Comparison of ENCODE assay signal across 15 mouse cellular contexts in the genomic region with DNA sequence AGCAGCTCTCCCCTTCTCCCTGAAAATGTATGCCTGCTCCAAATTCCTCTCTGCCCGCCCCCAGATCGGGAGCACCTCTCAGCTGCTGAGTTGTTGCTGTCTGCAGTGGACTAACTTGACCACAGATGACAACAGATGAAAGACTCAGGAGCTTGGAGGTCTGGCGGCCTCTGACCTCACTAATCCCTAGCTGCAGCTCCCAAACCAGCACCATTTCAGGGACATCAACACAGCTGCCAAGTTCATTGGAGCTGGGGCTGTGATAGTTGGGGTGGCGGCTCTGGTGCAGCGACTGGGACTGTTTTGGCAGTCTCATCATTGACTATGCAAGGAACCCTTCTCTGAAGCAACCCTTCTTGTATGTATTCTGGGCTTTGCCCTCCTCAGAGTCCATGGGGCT. TPM values are rescaled to one million over a fixed set of nuclear protein-coding genes. Genes with fewer than 3 reads are reported as not detected.
DNase-seq lines count a peak whose midpoint lies in the region; ATAC-seq and TF ChIP-seq lines count a peak whose summit lies in the region.
"Had no signal": no experiment of that assay in that cellular context is flagged by ENCODE, and none has a peak within 500 bp of the region (broad histone marks: within the 10 kb centered on the region; RNA-seq: fewer than 3 reads in every experiment).

No protein-coding gene starts in this region.

- no peak overlapping the region for H3K4me2 ChIP-seq in hindbrain, embryonic 16.5 days (ENCODE audit: low read length)
- H3K4me2 ChIP-seq in liver, embryonic 16.5 days (ENCODE audit: low read depth, low read length), result no peak overlapping the region
- H3K4me2 ChIP-seq in lung, postnatal 0 days (replicated peaks; ENCODE audit: low read depth, low read length), result no peak overlapping the region
- H3K4me2 ChIP-seq in kidney, embryonic 16.5 days (replicated peaks; ENCODE audit: low read depth, low read length), result no peak overlapping the region
- H3K4me2 ChIP-seq: limb, embryonic 15.5 days; neural tube, embryonic 13.5 days had no signal

- no peaks in the 10 kb centered on the region for H3K27me3 ChIP-seq in hindbrain, embryonic 10.5 days (ENCODE audit: insufficient read depth, poor library complexity, severe bottlenecking)
- no peaks in the 10 kb centered on the region for H3K27me3 ChIP-seq in hindbrain, embryonic 16.5 days (replicated peaks; ENCODE audit: control insufficient read depth, insufficient read depth, low read length)
- H3K27me3 ChIP-seq in liver, embryonic 16.5 days (ENCODE audit: control insufficient read depth, insufficient read depth, low read depth, low read length), result no peaks in the 10 kb centered on the region
- H3K27me3 ChIP-seq in lung, postnatal 0 days (replicated peaks; ENCODE audit: insufficient read depth, low read length), result no peaks in the 10 kb centered on the region
- no peaks in the 10 kb centered on the region for H3K27me3 ChIP-seq in kidney, embryonic 16.5 days (ENCODE audit: insufficient read depth, low read length)
- H3K27me3 ChIP-seq: limb, embryonic 15.5 days; neural tube, embryonic 13.5 days had no signal

- no peak overlapping the region for H3K4me3 ChIP-seq in hindbrain, embryonic 10.5 days
- H3K4me3 ChIP-seq in hindbrain, embryonic 16.5 days (ENCODE audit: low read length), result no peak overlapping the region
- H3K4me3 ChIP-seq in liver, embryonic 16.5 days (ENCODE audit: low read depth, low read length), result no peak overlapping the region
- no peak overlapping the region for H3K4me3 ChIP-seq in lung, postnatal 0 days (ENCODE audit: low read depth, low read length)
- H3K4me3 ChIP-seq in kidney, embryonic 16.5 days (ENCODE audit: low read length), result no peak overlapping the region
- H3K4me3 ChIP-seq: erythroblast, embryonic 14.5 days; limb, embryonic 15.5 days; neural tube, embryonic 13.5 days had no signal

- TF ChIP-seq EP300 in lung, postnatal 0 days (IDR thresholded peaks at IDR 0.05), result no peak

- no peaks in the 10 kb centered on the region for H3K9me3 ChIP-seq in hindbrain, embryonic 10.5 days
- H3K9me3 ChIP-seq in hindbrain, embryonic 16.5 days (ENCODE audit: control insufficient read depth, low read length), result no peaks in the 10 kb centered on the region
- H3K9me3 ChIP-seq in liver, embryonic 16.5 days (replicated peaks; ENCODE audit: control insufficient read depth, low read length), result no peaks in the 10 kb centered on the region
- H3K9me3 ChIP-seq in lung, postnatal 0 days (ENCODE audit: low read length), result no peaks in the 10 kb centered on the region
- no peaks in the 10 kb centered on the region; the same call in 1 of the 2 replicates for H3K9me3 ChIP-seq in kidney, embryonic 16.5 days (ENCODE audit: low read length)
- H3K9me3 ChIP-seq: limb, embryonic 15.5 days; neural tube, embryonic 13.5 days had no signal

- no peak for TF ChIP-seq CTCF in brain, embryonic 14.5 days (IDR thresholded peaks at IDR 0.05; ENCODE audit: borderline replicate concordance, extremely low read depth, insufficient read depth, insufficient read length)
- no peak for TF ChIP-seq CTCF in lung, postnatal 0 days (IDR thresholded peaks at IDR 0.05)

- H3K4me1 ChIP-seq in hindbrain, embryonic 10.5 days (replicated peaks), result 0 out of 2 replicates have a peak, but pooled peaks cover 3% of the 10 kb centered on the region
- H3K4me1 ChIP-seq in hindbrain, embryonic 16.5 days (ENCODE audit: control insufficient read depth, insufficient read depth, low read depth, low read length), result no peaks in the 10 kb centered on the region
- H3K4me1 ChIP-seq in liver, embryonic 16.5 days (ENCODE audit: control insufficient read depth, low read depth, low read length), result no peaks in the 10 kb centered on the region; the same call in 1 of the 2 replicates
- H3K4me1 ChIP-seq in lung, postnatal 0 days (ENCODE audit: insufficient read depth, low read depth, low read length), result no peaks in the 10 kb centered on the region
- no peaks in the 10 kb centered on the region for H3K4me1 ChIP-seq in kidney, embryonic 16.5 days (ENCODE audit: insufficient read depth, low read length)
- H3K4me1 ChIP-seq: limb, embryonic 15.5 days; neural tube, embryonic 13.5 days had no signal

- TF ChIP-seq POLR2A in brain, embryonic 14.5 days (IDR thresholded peaks at IDR 0.05; ENCODE audit: borderline replicate concordance, extremely low read depth, insufficient read depth, insufficient read length, poor library complexity, severe bottlenecking), result no peak

- H3K36me3 ChIP-seq in hindbrain, embryonic 10.5 days, result peaks cover 19% of the 10 kb centered on the region
- H3K36me3 ChIP-seq in hindbrain, embryonic 16.5 days (ENCODE audit: control insufficient read depth, insufficient read depth, low read length), result no peaks in the 10 kb centered on the region
- H3K36me3 ChIP-seq in liver, embryonic 16.5 days (ENCODE audit: control insufficient read depth, insufficient read depth), result peaks cover 7% of the 10 kb centered on the region; the same call in 1 of the 2 replicates
- no peaks in the 10 kb centered on the region for H3K36me3 ChIP-seq in lung, postnatal 0 days (ENCODE audit: insufficient read depth, low read length)
- no peaks in the 10 kb centered on the region for H3K36me3 ChIP-seq in kidney, embryonic 16.5 days (ENCODE audit: insufficient read depth, low read length)
- H3K36me3 ChIP-seq: limb, embryonic 15.5 days had no signal

- H3K9ac ChIP-seq in hindbrain, embryonic 16.5 days (ENCODE audit: low read depth, low read length), result no peak overlapping the region
- no peak overlapping the region for H3K9ac ChIP-seq in liver, embryonic 16.5 days (ENCODE audit: low read depth, low read length)
- no peak overlapping the region for H3K9ac ChIP-seq in lung, postnatal 0 days (replicated peaks; ENCODE audit: low read depth)
- no peak overlapping the region for H3K9ac ChIP-seq in kidney, embryonic 16.5 days (replicated peaks; ENCODE audit: low read length)
- H3K9ac ChIP-seq: limb, embryonic 15.5 days; neural tube, embryonic 13.5 days had no signal

- no peak for ATAC-seq in hindbrain, embryonic 16.5 days
- peak; percentile 7; the same call in 1 of the 2 replicates for ATAC-seq in liver, embryonic 16.5 days (ENCODE audit: low read depth)
- no peak for ATAC-seq in lung, postnatal 0 days
- no peak for ATAC-seq in kidney, embryonic 16.5 days (ENCODE audit: low FRiP score, low TSS enrichment)
- ATAC-seq: hindbrain, postnatal 0 days had no signal

- peak; percentile 6 for DNase-seq in hindbrain, embryonic 10.5 days (ENCODE audit: low spot score)
- peak; percentile 50 for DNase-seq in R1 (ENCODE audit: low read depth, low spot score)
- peak; percentile 1 for DNase-seq in brain, embryonic 14.5 days (ENCODE audit: low read depth)
- DNase-seq in lung, postnatal 0 days (ENCODE audit: low spot score), result no peak
- DNase-seq: cerebellum, adult 11 months; heart, postnatal 10 days; kidney, adult 9 months; lung, postnatal 36 days had no signal

- 59% methylated on average over 5 of the region's 5 CpGs for WGBS in hindbrain, embryonic 10.5 days
- 66% methylated on average over 5 of the region's 5 CpGs for WGBS in hindbrain, embryonic 16.5 days
- 76% methylated on average over 5 of the region's 5 CpGs for WGBS in liver, embryonic 16.5 days (ENCODE audit: insufficient replicate concordance)
- WGBS in lung, postnatal 0 days, result 70% methylated on average over 5 of the region's 5 CpGs
- 64% methylated on average over 5 of the region's 5 CpGs for WGBS in kidney, embryonic 16.5 days

- no peak overlapping the region for H3K27ac ChIP-seq in hindbrain, embryonic 10.5 days
- H3K27ac ChIP-seq in hindbrain, embryonic 16.5 days (ENCODE audit: low read depth, low read length), result no peak overlapping the region
- H3K27ac ChIP-seq in liver, embryonic 16.5 days (ENCODE audit: low read length), result no peak overlapping the region; the same call in 1 of the 2 replicates
- H3K27ac ChIP-seq in lung, postnatal 0 days (ENCODE audit: low read length), result no peak overlapping the region
- H3K27ac ChIP-seq in kidney, embryonic 16.5 days (ENCODE audit: low read length), result no peak overlapping the region
- H3K27ac ChIP-seq: hindbrain, postnatal 0 days; limb, embryonic 15.5 days; neural tube, embryonic 13.5 days had no signal

RNA-seq across cellular contexts. Expression of a gene that starts 44.8 kb away (rescaled TPM):
- polyA plus RNA-seq in hindbrain, embryonic 10.5 days (2016; fragmentation: Nextera tagmentation; extraction: Ambion mirVana), result 4.3 and 4.6 TPM in 2 replicates
- 9.7 and 11.5 TPM in 2 replicates for polyA plus RNA-seq in hindbrain, embryonic 16.5 days (2015; fragmentation: Nextera tagmentation; extraction: Ambion mirVana)
- polyA plus RNA-seq in brain, embryonic 14.5 days (2012; rRNA removed), result 20.5 and 31.9 TPM in 2 replicates
- polyA plus RNA-seq in liver, embryonic 16.5 days (2015; fragmentation: Nextera tagmentation; extraction: Ambion mirVana), result 11.4 and 12.2 TPM in 2 replicates
- polyA plus RNA-seq in lung, postnatal 0 days (2015; fragmentation: Nextera tagmentation; extraction: Ambion mirVana), result 4.1 and 4.5 TPM in 2 replicates
- polyA plus RNA-seq in kidney, embryonic 16.5 days (2015; fragmentation: Nextera tagmentation; extraction: Ambion mirVana), result 3.6 and 4.6 TPM in 2 replicates
